Mouse (Mus musculus) liver, embryonic 16.5 days (tissue): ENCODE results near the gene Pga5. TPM values are rescaled to one million over a fixed set of nuclear protein-coding genes. Genes with fewer than 3 reads are reported as not detected.

ENCODE experiments used
- ATAC-seq: fragments of 200-750 bp; cut with Nextera tagmentation; 2 replicates; pipeline ENCODE4 v1.8.0; 2017; ENCODE audit warnings: low read depth, mild to moderate bottlenecking, moderate number of reproducible peaks, moderate library complexity
- H3K27ac ChIP-seq: fragments of 300-500 bp; sonication (generic); 2 replicates; pipeline ENCODE4 v1.5.1; 2014; ENCODE audit warnings: mild to moderate bottlenecking, low read length
- H3K27me3 ChIP-seq: fragments of 300-500 bp; sonication (generic); 2 replicates; pipeline ENCODE4 v1.6.1; 2014; ENCODE audit warnings: low read depth, low read length, mixed read lengths; ENCODE audit not compliant: control insufficient read depth, insufficient read depth
- H3K36me3 ChIP-seq: fragments of 300-500 bp; sonication (generic); 2 replicates; pipeline ENCODE4 v1.6.1; 2014; ENCODE audit warnings: mild to moderate bottlenecking; ENCODE audit not compliant: control insufficient read depth, insufficient read depth
- H3K4me1 ChIP-seq: fragments of 300-500 bp; sonication (generic); 2 replicates; pipeline ENCODE4 v1.6.1; 2014; ENCODE audit warnings: low read depth, low read length, mixed read lengths; ENCODE audit not compliant: control insufficient read depth
- H3K4me2 ChIP-seq: fragments of 300-500 bp; sonication (generic); 2 replicates; pipeline ENCODE4 v1.6.1; 2014; ENCODE audit warnings: low read depth, low read length, mixed read lengths
- H3K4me3 ChIP-seq: fragments of 300-500 bp; sonication (generic); 2 replicates; pipeline ENCODE4 v1.5.1; 2014; ENCODE audit warnings: low read depth, mild to moderate bottlenecking, low read length
- H3K9ac ChIP-seq: fragments of 300-500 bp; sonication (generic); 2 replicates; pipeline ENCODE4 v1.6.1; 2014; ENCODE audit warnings: low read depth, low read length
- H3K9me3 ChIP-seq: fragments of 300-500 bp; sonication (generic); replicated peaks from 2 replicates; pipeline ENCODE4 v1.6.1; 2016; ENCODE audit warnings: low read length; ENCODE audit not compliant: control insufficient read depth
- WGBS: fragments of 180-500 bp; shearing (Covaris S2); extraction: QIAGEN DNeasy Blood & Tissue Kit; methylation state at CpG from one replicate; pipeline ENCODE4 v1.1.7; 2014; ENCODE audit not compliant: insufficient replicate concordance; 5-methylcytosine and 5-hydroxymethylcytosine counted together
- polyA plus RNA-seq: library from polyadenylated mRNA; unstranded; fragments of >200 nt; fragmentation: Nextera tagmentation; extraction: Ambion mirVana; gene quantifications from 2 replicates; pipeline ENCODE4 v1.2.1, GENCODE M21; 2015

The Pga5 gene
- polyA plus RNA-seq, 1 experiment from 2014 or later = 0.06 TPM

- 65% methylated on average over 6 of the region's 6 CpGs for WGBS
- no peak overlapping the region for H3K4me3 ChIP-seq
- H3K4me1 ChIP-seq = no peaks in the 10 kb centered on the region
- no peak overlapping the region for H3K9ac ChIP-seq
- peaks cover 18% of the 10 kb centered on the region for H3K36me3 ChIP-seq
- ATAC-seq = no peak
- no peaks in the 10 kb centered on the region for H3K9me3 ChIP-seq
- no peak overlapping the region for H3K4me2 ChIP-seq
- H3K27me3 ChIP-seq = no peaks in the 10 kb centered on the region
- H3K27ac ChIP-seq = no peak overlapping the region
Measured at GRCm38 (mm10) chr19:10715476-10715875, 37.6 kb upstream of the Pga5 start.

GRCm38 (mm10) chr19:10714682-10715475, 37.0 kb upstream of the Pga5 start:
- Histone ChIP-seq H3K27ac (no peak overlapping the region), H3K4me2 (no peak overlapping the region), H3K4me1 (peaks cover under 1% of the 10 kb centered on the region; the same call in 1 of the 2 replicates), H3K4me3 (no peak overlapping the region), H3K27me3 (no peaks in the 10 kb centered on the region), H3K9ac (no peak overlapping the region), H3K9me3 (no peaks in the 10 kb centered on the region), H3K36me3 (peaks cover 18% of the 10 kb centered on the region)
- 38% methylated on average over 4 of the region's 4 CpGs for WGBS
- peak; percentile 20; the same call in 1 of the 2 replicates for ATAC-seq

- H3K4me1 ChIP-seq = peaks cover 7% of the 10 kb centered on the region
- no peaks in the 10 kb centered on the region for H3K9me3 ChIP-seq
- WGBS = 76% methylated on average over 6 of the region's 6 CpGs
- peaks cover 18% of the 10 kb centered on the region for H3K36me3 ChIP-seq
- ATAC-seq = no peak
- H3K9ac ChIP-seq = no peak overlapping the region
- no peak overlapping the region for H3K4me3 ChIP-seq
- H3K27ac ChIP-seq = no peak overlapping the region
- H3K27me3 ChIP-seq = no peaks in the 10 kb centered on the region
- no peak overlapping the region for H3K4me2 ChIP-seq
Measured at GRCm38 (mm10) chr19:10714168-10714567, 36.3 kb upstream of the Pga5 start.

GRCm38 (mm10) chr19:10713551-10713950, 35.7 kb upstream of the Pga5 start:
- ATAC-seq = no peak
- no peak overlapping the region for H3K4me2 ChIP-seq
- H3K4me3 ChIP-seq = no peak overlapping the region
- peaks cover 10% of the 10 kb centered on the region for H3K4me1 ChIP-seq
- H3K27ac ChIP-seq = no peak overlapping the region
- WGBS = 71% methylated on average over 10 of the region's 10 CpGs
- no peak overlapping the region for H3K9ac ChIP-seq
- H3K9me3 ChIP-seq = no peaks in the 10 kb centered on the region
- H3K27me3 ChIP-seq = no peaks in the 10 kb centered on the region
- H3K36me3 ChIP-seq = peaks cover 18% of the 10 kb centered on the region

- 86% methylated on average over 12 of the region's 12 CpGs for WGBS
- Histone ChIP-seq H3K9ac (no peak overlapping the region), H3K27me3 (no peaks in the 10 kb centered on the region), H3K9me3 (no peaks in the 10 kb centered on the region), H3K27ac (no peak overlapping the region), H3K36me3 (peaks cover 18% of the 10 kb centered on the region), H3K4me1 (peaks cover 10% of the 10 kb centered on the region), H3K4me3 (no peak overlapping the region), H3K4me2 (no peak overlapping the region)
- ATAC-seq = no peak
Measured at GRCm38 (mm10) chr19:10712646-10713045, 34.8 kb upstream of the Pga5 start.

GRCm38 (mm10) chr19:10712194-10712593, 34.3 kb upstream of the Pga5 start:
- no peak overlapping the region for H3K9ac ChIP-seq
- H3K9me3 ChIP-seq = no peaks in the 10 kb centered on the region
- 79% methylated on average over 7 of the region's 7 CpGs for WGBS
- peaks cover 18% of the 10 kb centered on the region for H3K36me3 ChIP-seq
- no peak for ATAC-seq
- no peak overlapping the region for H3K4me3 ChIP-seq
- no peak overlapping the region for H3K4me2 ChIP-seq
- H3K4me1 ChIP-seq = peaks cover 10% of the 10 kb centered on the region
- H3K27me3 ChIP-seq = no peaks in the 10 kb centered on the region
- no peak overlapping the region for H3K27ac ChIP-seq

- Histone ChIP-seq H3K36me3 (peaks cover 18% of the 10 kb centered on the region), H3K9ac (no peak overlapping the region), H3K27ac (no peak overlapping the region), H3K4me3 (no peak overlapping the region), H3K4me2 (no peak overlapping the region), H3K9me3 (no peaks in the 10 kb centered on the region), H3K4me1 (peaks cover 10% of the 10 kb centered on the region), H3K27me3 (no peaks in the 10 kb centered on the region)
- ATAC-seq = no peak
- WGBS = 73% methylated on average over 4 of the region's 4 CpGs
Measured at GRCm38 (mm10) chr19:10710751-10711150, 32.9 kb upstream of the Pga5 start.

DNA sequence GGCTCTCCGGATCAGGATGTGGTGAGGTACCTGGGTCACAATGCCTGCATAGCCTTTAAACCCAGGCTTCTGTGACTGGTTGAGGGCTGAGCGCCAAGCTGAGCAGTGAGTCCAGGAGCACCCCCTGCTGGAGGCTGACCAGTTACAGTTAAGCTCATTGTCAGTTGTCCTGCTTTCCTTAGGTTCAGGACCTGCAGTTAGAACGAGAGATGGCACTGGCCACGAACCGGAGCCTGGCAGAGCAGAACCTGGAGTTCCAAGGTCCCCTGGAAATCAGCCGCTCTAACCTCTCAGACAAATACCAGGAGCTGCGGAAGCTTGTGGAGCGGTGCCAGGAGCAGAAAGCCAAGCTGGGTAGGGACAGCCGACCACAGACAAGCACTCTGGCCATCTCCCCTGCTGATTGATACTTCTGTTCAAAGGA, 32.2 kb upstream of the Pga5 start:
- Histone ChIP-seq H3K9ac (no peak overlapping the region), H3K27ac (no peak overlapping the region)
- WGBS = 68% methylated on average over 9 of the region's 9 CpGs

DNA sequence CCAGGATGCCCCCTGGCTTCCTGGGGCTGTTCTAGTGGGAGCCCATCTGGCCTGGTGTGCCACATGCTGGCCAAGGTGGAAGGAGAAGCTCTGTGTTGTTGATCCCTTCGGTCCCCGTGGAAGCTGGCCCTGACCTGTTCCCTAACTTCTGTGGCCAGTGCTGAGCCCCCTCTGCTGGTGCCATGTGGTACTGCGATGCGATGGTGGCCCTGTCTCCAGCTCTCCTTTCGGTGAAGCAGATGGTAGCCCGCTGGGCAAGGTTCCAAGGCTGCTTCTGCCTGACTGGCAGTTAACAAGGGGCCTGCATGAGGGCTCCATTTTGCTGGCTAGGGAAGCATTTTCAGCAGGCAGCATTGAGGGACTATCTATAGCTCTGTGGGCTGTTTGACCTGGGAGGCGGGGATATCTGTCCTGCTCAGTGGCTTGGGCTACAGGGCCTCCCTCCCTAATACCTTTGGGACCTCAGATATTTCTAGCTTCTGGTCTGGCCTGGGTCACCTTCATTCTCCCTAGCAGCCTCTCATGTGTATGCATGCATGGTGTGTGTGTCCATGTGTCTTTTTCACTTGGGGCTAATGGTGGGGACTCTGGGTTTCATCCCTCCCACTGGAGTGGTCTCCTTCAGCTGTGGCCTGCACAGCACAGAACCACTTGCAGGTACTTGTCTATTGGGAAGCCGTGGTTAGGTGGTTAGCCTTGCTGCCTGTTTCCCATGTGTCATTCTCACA, 31.7 kb upstream of the Pga5 start:
- peaks cover 18% of the 10 kb centered on the region for H3K36me3 ChIP-seq
- no peak overlapping the region for H3K4me3 ChIP-seq
- H3K9ac ChIP-seq = no peak overlapping the region
- H3K27me3 ChIP-seq = no peaks in the 10 kb centered on the region
- peaks cover 10% of the 10 kb centered on the region for H3K4me1 ChIP-seq
- H3K27ac ChIP-seq = no peak overlapping the region
- ATAC-seq = peak; percentile 72
- H3K4me2 ChIP-seq = no peak overlapping the region
- H3K9me3 ChIP-seq = no peaks in the 10 kb centered on the region
- WGBS = 12% methylated on average over 8 of the region's 8 CpGs

More for the DNA sequence above, 32.2 kb upstream of the Pga5 start:
- H3K27me3 ChIP-seq = no peaks in the 10 kb centered on the region
- H3K4me2 ChIP-seq = no peak overlapping the region
- H3K4me3 ChIP-seq = no peak overlapping the region
- H3K4me1 ChIP-seq = peaks cover 10% of the 10 kb centered on the region
- ATAC-seq = no peak
- H3K36me3 ChIP-seq = peaks cover 18% of the 10 kb centered on the region
- H3K9me3 ChIP-seq = no peaks in the 10 kb centered on the region
